Mouse (Mus musculus) C2C12 (cell line): Measurements from ENCODE around the gene Ube2h. TPM values are rescaled to one million over a fixed set of nuclear protein-coding genes. Genes with fewer than 3 reads are reported as not detected.

ENCODE experiments used
- H3K27me3 ChIP-seq: one replicate; pipeline ENCODE4 v1.6.1; 2011; ENCODE audit not compliant: control insufficient read depth, insufficient read depth, insufficient read length
- H3K36me3 ChIP-seq: one replicate; pipeline ENCODE4 v1.6.1; 2011; ENCODE audit not compliant: control insufficient read depth, insufficient read depth
- H3K4me3 ChIP-seq: one replicate; pipeline ENCODE4 v1.5.1; 2011; ENCODE audit warnings: mild to moderate bottlenecking, control low read depth; ENCODE audit not compliant: poor library complexity, insufficient read depth, severe bottlenecking
- H3K79me2 ChIP-seq: one replicate; pipeline ENCODE4 v1.6.1; 2011; ENCODE audit not compliant: control insufficient read depth, insufficient read depth
- H3K79me3 ChIP-seq: one replicate; pipeline ENCODE4 v1.6.1; 2011; ENCODE audit warnings: low read depth, control low read depth
- H3ac ChIP-seq: one replicate; pipeline ENCODE3; 2011; ENCODE audit warnings: low read depth; ENCODE audit not compliant: control insufficient read depth, insufficient read length
- CEBPB ChIP-seq: IDR thresholded peaks from one replicate; pipeline ENCODE4 v1.6.1; 2011; ENCODE audit warnings: low read depth, mild to moderate bottlenecking, control low read depth, moderate library complexity
- CTCF ChIP-seq: IDR thresholded peaks from one replicate; pipeline ENCODE4 v1.5.1; 2011; ENCODE audit not compliant: control insufficient read depth, insufficient read depth, insufficient read length
- FOSL1 ChIP-seq: IDR thresholded peaks from one replicate; pipeline ENCODE4 v1.8.0; 2011; ENCODE audit warnings: mild to moderate bottlenecking, low read length; ENCODE audit not compliant: poor library complexity, insufficient read depth, severe bottlenecking
- MAX ChIP-seq: IDR thresholded peaks from one replicate; pipeline ENCODE4 v1.6.1; 2011; ENCODE audit warnings: mild to moderate bottlenecking, control low read depth
- MYOD1 ChIP-seq: IDR thresholded peaks from one replicate; pipeline ENCODE4 v1.6.1; 2011; ENCODE audit warnings: low read depth; ENCODE audit not compliant: control insufficient read depth, insufficient read length
- MYOG ChIP-seq: IDR thresholded peaks from one replicate; pipeline ENCODE4 v1.6.1; 2011; ENCODE audit not compliant: control insufficient read depth, insufficient read length; ENCODE audit errors: extremely low read depth
- USF1 ChIP-seq: IDR thresholded peaks from one replicate; pipeline ENCODE4 v1.6.1; 2011; ENCODE audit warnings: low read depth, mild to moderate bottlenecking, control low read depth, moderate library complexity
- polyA plus RNA-seq: library from polyadenylated mRNA; unstranded; fragments of >200 nt; fragmentation: generic; extraction: Trizol; gene quantifications from one replicate; pipeline ENCODE4 v1.2.1, GENCODE M21; 2012; ENCODE audit warnings: missing spikeins

Ube2h gene
- polyA plus RNA-seq, 1 experiment, result 14.9 TPM

DNA sequence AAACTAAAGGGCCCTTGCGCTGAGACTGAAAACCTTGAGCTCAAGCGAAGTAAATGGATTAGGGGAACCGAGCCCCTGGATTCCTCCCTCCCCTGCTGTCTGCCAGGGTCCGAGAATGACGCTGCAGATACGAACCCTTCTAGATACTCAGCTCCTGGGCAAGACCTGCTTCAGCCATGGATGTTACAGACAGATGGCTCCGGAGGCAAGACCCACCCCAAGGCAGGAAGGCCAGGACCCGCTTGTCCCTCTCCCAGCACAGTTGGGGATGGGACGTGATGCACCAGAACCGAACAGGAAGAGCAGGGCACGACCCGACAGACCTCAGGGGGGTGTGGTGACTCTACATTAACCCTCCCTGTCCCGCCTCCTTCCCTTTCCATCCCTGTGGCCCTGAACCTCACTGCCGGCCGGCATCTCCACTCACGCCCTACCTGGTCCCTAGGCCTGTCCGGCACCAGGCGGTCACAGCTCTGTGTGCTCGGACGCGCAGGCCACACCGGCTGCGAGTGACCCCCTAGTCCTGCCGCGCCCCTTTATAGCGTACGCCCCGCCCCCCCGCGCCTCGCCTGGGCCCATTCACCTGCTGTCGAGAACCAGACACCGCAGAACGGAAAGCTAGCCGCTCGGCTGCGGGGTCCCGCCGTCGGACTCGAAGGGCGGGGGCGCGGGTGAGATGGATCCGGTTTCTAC is 129.0 kb downstream of the Ube2h start:
- Histone ChIP-seq H3K4me3 (no peak overlapping the region), H3K79me2 (peaks cover 35% of the 10 kb centered on the region), H3K27me3 (peaks cover 31% of the 10 kb centered on the region), H3K79me3 (peaks cover 21% of the 10 kb centered on the region), H3ac (peak overlapping the region; percentile 29), H3K36me3 (peaks cover 5% of the 10 kb centered on the region)
- no peak for TF ChIP-seq MYOG
- TF ChIP-seq MYOD1, result no peak
- no peak for TF ChIP-seq MAX
- TF ChIP-seq CEBPB, result no peak
- TF ChIP-seq FOSL1, result no peak
- TF ChIP-seq CTCF, result no peak
- no peak for TF ChIP-seq USF1

DNA sequence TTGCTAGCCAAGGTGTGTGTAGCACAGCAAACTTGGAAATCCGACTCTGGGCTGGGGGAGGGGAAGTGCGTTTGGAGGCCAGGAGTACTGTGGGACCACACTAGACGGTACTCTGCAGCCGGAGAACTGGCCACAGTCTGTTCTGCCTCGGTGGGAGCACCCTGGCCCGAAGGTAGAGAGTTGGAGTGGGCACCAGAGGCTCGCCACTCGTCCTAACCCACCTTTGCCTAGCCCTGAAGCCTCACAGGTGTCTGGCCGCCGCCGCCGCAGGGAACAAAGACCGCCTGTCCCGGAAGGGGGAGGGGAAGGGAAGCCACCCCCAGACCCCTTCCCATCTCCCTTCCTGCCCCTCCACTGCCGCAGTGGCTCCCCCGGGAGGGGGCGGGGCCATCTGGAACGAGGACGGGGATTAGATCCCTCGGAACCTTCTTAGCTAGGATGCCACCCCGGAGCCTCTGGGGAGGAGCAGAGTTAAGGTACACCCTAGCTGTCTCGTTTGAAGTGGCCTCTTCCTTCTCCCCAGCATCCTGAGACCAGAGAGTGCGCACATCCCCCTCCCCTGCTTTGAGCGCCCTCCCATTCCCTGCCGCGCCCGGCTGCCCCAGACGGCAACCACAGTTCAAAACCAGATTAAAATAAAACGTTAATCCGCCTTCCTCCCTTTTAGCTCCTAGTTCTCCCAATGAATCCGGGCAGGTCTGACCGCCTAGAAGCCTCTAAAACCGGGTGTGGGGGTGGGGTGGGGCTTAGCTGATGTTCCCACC is 129.7 kb downstream of the Ube2h start:
- Histone ChIP-seq H3K4me3 (peak overlapping the region; percentile 84), H3K79me3 (peaks cover 21% of the 10 kb centered on the region), H3K27me3 (peaks cover 26% of the 10 kb centered on the region), H3ac (peak overlapping the region; percentile 55), H3K36me3 (peaks cover 9% of the 10 kb centered on the region), H3K79me2 (peaks cover 42% of the 10 kb centered on the region)
- TF ChIP-seq USF1 (no peak), CEBPB (no peak), MYOD1 (no peak), FOSL1 (no peak), CTCF (no peak), MYOG (no peak), MAX (no peak)

DNA sequence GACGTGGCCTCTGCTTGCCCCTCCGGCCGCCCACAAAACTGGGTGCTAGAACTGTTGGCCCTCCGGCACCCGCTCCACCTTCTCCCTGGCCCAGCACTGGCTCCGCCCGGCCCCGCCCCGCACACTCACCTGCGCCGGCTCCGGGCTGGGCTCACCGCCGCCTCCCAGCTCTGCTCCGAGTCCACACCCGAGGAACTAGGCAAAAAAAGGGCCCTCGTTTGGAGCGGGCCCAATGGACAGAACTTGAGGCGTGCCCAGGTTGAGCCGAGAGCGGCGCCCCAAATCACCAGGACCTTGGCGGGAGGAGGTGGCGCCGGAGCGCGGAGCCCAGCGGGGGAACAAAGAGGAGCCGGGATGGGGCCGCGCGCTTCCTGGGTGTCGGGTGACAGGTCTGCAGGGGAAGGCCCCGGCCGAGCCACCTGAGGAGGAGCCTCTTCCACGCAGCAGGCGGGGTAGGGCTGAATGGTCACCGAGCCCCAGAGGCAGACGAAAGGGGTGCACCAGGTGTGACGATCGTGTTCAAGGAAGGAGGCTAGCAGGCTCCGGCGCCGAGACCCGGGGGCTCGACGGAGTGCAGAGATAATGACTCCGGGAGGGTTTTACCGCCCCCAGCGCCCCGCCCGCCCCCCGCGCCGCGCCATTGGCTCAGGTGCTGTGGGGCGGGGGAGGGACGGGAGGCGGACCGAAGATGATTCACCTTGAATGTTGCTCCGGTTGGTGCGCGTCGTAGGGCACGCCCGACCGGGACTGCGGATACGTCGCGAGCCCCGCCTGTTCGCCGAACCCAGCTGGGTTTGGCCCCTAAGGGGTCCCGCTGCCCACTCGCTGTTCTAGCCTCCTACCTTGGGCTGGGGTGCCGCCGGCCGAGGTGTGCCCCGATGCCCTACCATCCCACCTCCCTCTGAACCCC is 130.5 kb downstream of the Ube2h start:
- TF ChIP-seq MYOG, result no peak
- no peak for TF ChIP-seq CEBPB
- no peak for TF ChIP-seq MAX
- TF ChIP-seq FOSL1, result no peak
- no peak for TF ChIP-seq USF1
- TF ChIP-seq MYOD1, result no peak
- TF ChIP-seq CTCF, result no peak

DNA sequence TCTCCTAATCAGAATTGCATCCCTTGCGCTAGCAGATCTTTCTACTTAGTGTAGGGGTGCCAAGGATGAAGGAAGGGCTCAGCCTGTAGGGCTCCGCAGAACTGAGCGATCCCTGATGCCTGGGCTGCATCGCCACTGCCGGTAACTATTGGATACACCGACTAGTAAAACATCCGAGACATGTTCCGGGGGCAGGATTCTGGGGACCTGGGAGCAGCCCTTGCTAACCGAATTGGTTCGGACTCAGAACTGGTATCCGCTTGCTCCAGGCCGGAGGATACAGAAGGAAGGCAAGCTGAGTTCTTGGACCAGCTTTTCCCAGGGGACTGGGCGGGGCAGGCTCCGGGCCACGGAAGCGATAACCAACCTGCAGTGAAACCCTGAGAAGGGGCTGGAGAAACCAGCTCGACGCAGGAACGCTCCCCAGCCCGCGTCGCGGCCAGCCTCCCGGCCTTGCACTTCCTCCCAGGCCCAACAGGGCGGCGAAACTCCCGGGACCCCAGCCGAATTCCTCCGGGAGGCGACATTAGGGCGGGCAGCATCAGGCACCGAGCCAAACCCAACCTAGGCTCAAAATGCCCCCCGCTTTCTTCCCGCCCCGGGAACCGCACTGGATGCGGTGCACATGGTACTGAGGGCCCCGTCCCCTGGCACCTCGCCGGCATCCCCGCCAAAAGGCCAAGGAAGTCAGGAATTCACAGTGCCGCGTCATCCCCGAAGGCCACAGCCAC is 131.4 kb downstream of the Ube2h start:
- H3K27me3 ChIP-seq, result peaks cover 21% of the 10 kb centered on the region

More for the DNA sequence above, 130.5 kb downstream of the Ube2h start:
- Histone ChIP-seq H3ac (peak overlapping the region; percentile 75), H3K36me3 (peaks cover 9% of the 10 kb centered on the region), H3K79me2 (peaks cover 50% of the 10 kb centered on the region), H3K4me3 (peak overlapping the region; percentile 84), H3K27me3 (peaks cover 26% of the 10 kb centered on the region), H3K79me3 (peaks cover 29% of the 10 kb centered on the region)

DNA sequence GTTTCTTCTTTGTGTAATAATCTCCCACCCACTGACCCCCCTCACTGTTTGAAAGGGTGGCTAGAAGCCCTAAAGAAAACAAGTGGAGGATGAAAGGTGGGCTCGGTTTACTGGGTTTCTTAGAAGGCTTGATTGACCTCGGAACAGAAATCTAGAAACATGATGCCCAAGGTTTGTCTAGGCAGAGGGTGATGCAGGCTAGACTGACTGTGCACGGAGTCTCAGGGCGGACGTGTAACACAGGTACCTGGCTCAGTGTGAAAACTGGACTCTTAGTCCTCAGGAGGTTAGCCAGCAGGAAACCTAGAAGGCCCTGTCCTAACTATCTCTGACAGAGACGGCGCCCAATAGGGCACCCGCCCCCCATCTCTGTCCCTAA is 131.9 kb downstream of the Ube2h start:
- H3K4me3 ChIP-seq, result peak overlapping the region; percentile 84
- H3K79me2 ChIP-seq, result peaks cover 64% of the 10 kb centered on the region
- TF ChIP-seq MYOG (no peak), USF1 (no peak), FOSL1 (no peak), CEBPB (no peak), MAX (no peak), CTCF (no peak), MYOD1 (no peak)
- H3K27me3 ChIP-seq, result peaks cover 19% of the 10 kb centered on the region
- H3ac ChIP-seq, result peak overlapping the region; percentile 75
- peaks cover 9% of the 10 kb centered on the region for H3K36me3 ChIP-seq
- peaks cover 33% of the 10 kb centered on the region for H3K79me3 ChIP-seq

More for the DNA sequence above, 131.4 kb downstream of the Ube2h start:
- Histone ChIP-seq H3K4me3 (peak overlapping the region; percentile 84), H3K79me2 (peaks cover 59% of the 10 kb centered on the region), H3ac (peak overlapping the region; percentile 75), H3K79me3 (peaks cover 33% of the 10 kb centered on the region), H3K36me3 (peaks cover 9% of the 10 kb centered on the region)
- TF ChIP-seq MYOD1 (no peak), CTCF (peak; percentile 56)
